7 mouse cellular contexts compared by ENCODE assay signal in the genomic region with DNA sequence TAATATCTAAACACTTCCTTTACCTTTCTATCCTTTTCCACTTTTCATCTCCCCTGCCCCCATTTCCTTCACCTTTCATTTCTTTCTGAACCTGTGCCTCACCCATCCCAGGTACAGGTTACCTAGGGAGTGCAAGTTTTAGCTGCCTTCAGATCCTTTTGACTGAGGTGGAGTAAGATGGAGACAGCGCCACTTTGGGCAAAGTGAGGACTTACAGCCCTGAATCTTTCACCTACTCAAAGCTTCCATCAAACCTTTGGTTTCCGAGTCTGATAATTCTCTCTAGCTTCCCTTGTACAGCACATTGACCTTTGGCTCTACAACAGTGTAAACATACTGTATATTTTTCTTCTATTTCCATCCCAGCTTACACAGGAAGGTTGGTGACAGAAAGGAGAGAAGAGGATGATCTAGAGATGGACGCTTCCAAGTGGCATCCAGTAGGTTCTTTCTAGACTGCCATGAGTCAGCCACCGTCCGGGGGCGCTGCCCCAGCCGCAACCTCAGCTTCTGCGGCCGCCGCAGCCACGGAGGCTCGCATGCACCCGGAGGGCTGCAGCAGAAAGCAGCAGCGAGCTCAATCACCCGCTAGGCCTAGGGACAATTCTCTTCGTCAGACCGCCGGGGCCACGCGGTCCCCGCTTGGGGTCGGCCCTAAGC. TPM values are rescaled to one million over a fixed set of nuclear protein-coding genes. Genes with fewer than 3 reads are reported as not detected.
DNase-seq lines count a peak whose midpoint lies in the region; ATAC-seq lines count a peak whose summit lies in the region.

No protein-coding gene starts in this region.

- H3K4me3 ChIP-seq in lung, embryonic 16.5 days (ENCODE audit: low read length) = peak overlapping the region; percentile 47
- peak overlapping the region; percentile 89 for H3K4me3 ChIP-seq in hindbrain, embryonic 15.5 days
- peak overlapping the region; percentile 79 for H3K4me3 ChIP-seq in midbrain, embryonic 15.5 days

- H3K9ac ChIP-seq in lung, embryonic 16.5 days (ENCODE audit: low read length) = no peak overlapping the region
- peak overlapping the region; percentile 93 for H3K9ac ChIP-seq in hindbrain, embryonic 15.5 days
- peak overlapping the region; percentile 81 for H3K9ac ChIP-seq in midbrain, embryonic 15.5 days

- H3K9me3 ChIP-seq in lung, embryonic 16.5 days (ENCODE audit: control insufficient read depth, low read length) = no peaks in the 10 kb centered on the region
- no peaks in the 10 kb centered on the region for H3K9me3 ChIP-seq in hindbrain, embryonic 15.5 days
- H3K9me3 ChIP-seq in midbrain, embryonic 15.5 days = no peaks in the 10 kb centered on the region

- no peak overlapping the region for H3K27ac ChIP-seq in lung, embryonic 16.5 days (ENCODE audit: low read length)
- H3K27ac ChIP-seq in hindbrain, embryonic 15.5 days (replicated peaks) = peak overlapping the region; percentile 93
- H3K27ac ChIP-seq in midbrain, embryonic 15.5 days = peak overlapping the region; percentile 96

- H3K27me3 ChIP-seq in lung, embryonic 16.5 days (ENCODE audit: control insufficient read depth, insufficient read depth, low read depth, low read length) = peaks cover 49% of the 10 kb centered on the region
- no peaks in the 10 kb centered on the region for H3K27me3 ChIP-seq in hindbrain, embryonic 15.5 days
- no peaks in the 10 kb centered on the region for H3K27me3 ChIP-seq in midbrain, embryonic 15.5 days (replicated peaks)

- under 1% methylated on average over 22 of the region's 22 CpGs for WGBS in lung, embryonic 16.5 days
- under 1% methylated on average over 22 of the region's 22 CpGs for WGBS in hindbrain, embryonic 15.5 days
- under 1% methylated on average over 22 of the region's 22 CpGs for WGBS in midbrain, embryonic 15.5 days

- H3K4me2 ChIP-seq in lung, embryonic 16.5 days (ENCODE audit: low read depth, low read length) = peak overlapping the region; percentile 83
- H3K4me2 ChIP-seq in hindbrain, embryonic 15.5 days = peak overlapping the region; percentile 61
- H3K4me2 ChIP-seq in midbrain, embryonic 15.5 days = peak overlapping the region; percentile 80

- H3K4me1 ChIP-seq in lung, embryonic 16.5 days (replicated peaks; ENCODE audit: control insufficient read depth, insufficient read depth, low read length) = peaks cover 5% of the 10 kb centered on the region
- peaks cover 35% of the 10 kb centered on the region for H3K4me1 ChIP-seq in hindbrain, embryonic 15.5 days (replicated peaks)
- H3K4me1 ChIP-seq in midbrain, embryonic 15.5 days = peaks cover 45% of the 10 kb centered on the region

- ATAC-seq in lung, embryonic 16.5 days (ENCODE audit: low read depth) = no peak
- ATAC-seq in hindbrain, embryonic 15.5 days (ENCODE audit: low FRiP score, low read depth) = peak; percentile 43; the same call in 1 of the 2 replicates
- ATAC-seq in midbrain, embryonic 15.5 days (replicated peaks) = peak; percentile 29

- no peaks in the 10 kb centered on the region for H3K36me3 ChIP-seq in lung, embryonic 16.5 days (ENCODE audit: control insufficient read depth, insufficient read depth, low read length)
- peaks cover 3% of the 10 kb centered on the region; the same call in 1 of the 2 replicates for H3K36me3 ChIP-seq in hindbrain, embryonic 15.5 days
- no peaks in the 10 kb centered on the region for H3K36me3 ChIP-seq in midbrain, embryonic 15.5 days (replicated peaks)

- DNase-seq in lung, postnatal 25 days (ENCODE audit: low spot score) = no peak
- peak; percentile 40 to 72 for DNase-seq in cerebellum, postnatal 4 days (ENCODE audit: low spot score in 2 of 2)
- no peak for DNase-seq in urinary bladder, adult 2 months (ENCODE audit: low spot score)
- no peak for DNase-seq in Muller cell, postnatal 12 days (ENCODE audit: inconsistent ontology term)

RNA-seq across cellular contexts. Expression of gene Soga3, which starts 2.7 kb away (rescaled TPM):
- polyA plus RNA-seq in lung, embryonic 16.5 days (2015; fragmentation: Nextera tagmentation; extraction: Ambion mirVana) = 0.38 and 0.63 TPM in 2 replicates
- 108 and 113 TPM in 2 replicates for polyA plus RNA-seq in hindbrain, embryonic 15.5 days (2015; fragmentation: Nextera tagmentation; extraction: Ambion mirVana)
- polyA plus RNA-seq in midbrain, embryonic 15.5 days (2015; fragmentation: Nextera tagmentation; extraction: Ambion mirVana) = 112 and 119 TPM in 2 replicates
- polyA plus RNA-seq in urinary bladder, adult 2 months (2012; rRNA removed) = 0.25 and 0.36 TPM in 2 replicates

RNA-seq across cellular contexts. Expression of gene Gm49353, which starts 52.4 kb away (rescaled TPM):
- polyA plus RNA-seq in lung, embryonic 16.5 days (2015; fragmentation: Nextera tagmentation; extraction: Ambion mirVana) = not detected in 2 replicates
- 9.9 and 11.6 TPM in 2 replicates for polyA plus RNA-seq in hindbrain, embryonic 15.5 days (2015; fragmentation: Nextera tagmentation; extraction: Ambion mirVana)
- polyA plus RNA-seq in midbrain, embryonic 15.5 days (2015; fragmentation: Nextera tagmentation; extraction: Ambion mirVana) = 10.6 and 12.3 TPM in 2 replicates
- polyA plus RNA-seq in urinary bladder, adult 2 months (2012; rRNA removed) = 0.11 TPM in 1 of 2 replicates, not detected in the other

Comparison
In these comparisons a context has a peak if more than half of its experiments do, and no peak if none do; other contexts are left out.
1. DNase-seq: peak in cerebellum, postnatal 4 days (2 of 2); none in lung, postnatal 25 days (single experiment), urinary bladder, adult 2 months (single experiment) and Muller cell, postnatal 12 days (single experiment).
2. RNA of gene Soga3, which starts 2.7 kb away (polyA plus RNA-seq): 112 to 119 TPM in midbrain, embryonic 15.5 days and 108 to 113 TPM in hindbrain, embryonic 15.5 days; 0.38 to 0.63 TPM in lung, embryonic 16.5 days and 0.25 to 0.36 TPM in urinary bladder, adult 2 months; every median in the first group is over 10 times any median in the second.
3. Peak in every context shown above with its lines, with median percentiles within 50 percentile points of each other: H3K4me2 ChIP-seq and H3K4me3 ChIP-seq.